Mouse (Mus musculus): ENCODE measurements at regions not wholly inside any gene's neighbourhood (a gene's known extent, or its start where the extent isn't known, plus 50 kb on each side); places are given as distances from the start of the nearest gene placed in this dataset.
A peak's percentile ranks its signal among the peaks of the same experiment; 100 is the strongest.

- H3K4me2 ChIP-seq: no peak overlapping the region
- H3K9me3 ChIP-seq: no peaks in the 10 kb centered on the region
- no peak overlapping the region for H3K4me3 ChIP-seq (replicated peaks)
- no peak overlapping the region for H3K9ac ChIP-seq (replicated peaks)
- H3K27ac ChIP-seq: no peak overlapping the region
- WGBS: 87% methylated on average over 8 of the region's 8 CpGs
- ATAC-seq (ENCODE audit: insufficient number of reproducible peaks, insufficient read depth, low FRiP score, low TSS enrichment, low read depth): no peak
- H3K27me3 ChIP-seq: no peaks in the 10 kb centered on the region; the same call in 1 of the 2 replicates
- peaks cover 12% of the 10 kb centered on the region for H3K4me1 ChIP-seq (replicated peaks)
- no peaks in the 10 kb centered on the region for H3K36me3 ChIP-seq
Measured at GRCm38 (mm10) chr2:116808554-116808953, 69.9 kb upstream of the Tmco5 start.

DNA sequence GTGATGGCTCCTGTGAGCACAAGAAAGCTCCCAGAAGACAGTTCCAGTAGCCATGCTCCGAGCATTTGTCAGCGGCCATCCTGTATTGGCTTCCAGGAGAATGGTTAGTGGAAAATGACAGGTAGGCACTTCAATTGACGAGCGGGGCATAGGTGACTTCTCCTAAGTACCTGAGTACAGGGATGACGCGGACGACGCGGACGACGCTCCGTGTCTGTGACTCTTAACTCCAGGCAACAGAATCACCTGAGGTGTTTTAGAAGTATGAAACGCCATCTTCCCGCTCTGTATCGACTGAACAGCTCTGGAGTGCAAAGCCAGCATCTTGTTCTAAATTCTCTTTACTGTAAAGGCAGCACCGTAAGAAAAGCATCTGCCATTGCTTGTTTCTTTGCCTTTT, 68.4 kb upstream of the Tmco5 start:
- Histone ChIP-seq H3K27ac (no peak overlapping the region), H3K4me3 (replicated peaks) (no peak overlapping the region), H3K36me3 (no peaks in the 10 kb centered on the region), H3K9me3 (no peaks in the 10 kb centered on the region), H3K9ac (replicated peaks) (no peak overlapping the region), H3K4me1 (replicated peaks) (peaks cover 19% of the 10 kb centered on the region), H3K4me2 (no peak overlapping the region), H3K27me3 (no peaks in the 10 kb centered on the region; the same call in 1 of the 2 replicates)
- WGBS: 93% methylated on average over 16 of the region's 16 CpGs
- no peak for ATAC-seq (ENCODE audit: insufficient number of reproducible peaks, insufficient read depth, low FRiP score, low TSS enrichment, low read depth)

DNA sequence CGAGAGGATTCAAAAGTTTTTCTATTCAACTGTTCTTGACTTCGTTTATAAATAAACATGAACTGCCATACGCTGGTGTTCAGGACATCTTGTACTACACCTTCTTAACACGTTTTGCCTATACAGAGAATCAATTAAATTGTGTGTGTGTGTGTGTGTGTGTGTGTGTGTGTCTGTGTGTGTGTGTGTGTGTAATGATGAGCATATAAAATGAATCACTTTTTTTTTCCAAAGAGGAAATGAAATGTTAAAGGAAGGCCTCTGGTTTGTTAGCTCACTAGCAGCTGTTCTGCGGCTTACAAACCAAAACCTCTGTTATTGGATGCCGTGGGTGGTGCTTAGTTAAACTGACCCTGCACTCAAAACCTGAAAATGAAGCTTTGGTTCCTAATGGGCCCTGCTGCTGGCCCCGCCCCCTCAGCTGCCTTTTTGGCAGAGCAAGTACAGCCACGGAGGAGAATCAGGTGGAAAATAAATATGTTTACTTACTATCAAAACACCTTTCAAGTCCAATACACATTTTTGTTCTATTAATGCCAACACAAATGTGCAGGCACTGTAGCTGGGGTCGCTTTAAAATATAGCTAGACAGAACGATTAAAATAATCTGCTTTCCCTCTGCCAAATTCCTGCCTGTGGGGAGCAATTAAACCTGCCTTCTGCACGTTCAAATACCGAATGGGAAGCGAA, 65.5 kb upstream of the Tmco5 start:
- H3K4me2 ChIP-seq: peak overlapping the region; percentile 34
- H3K27me3 ChIP-seq: peaks cover 3% of the 10 kb centered on the region; the same call in 1 of the 2 replicates
- WGBS: 32% methylated on average over 13 of the region's 13 CpGs
- no peaks in the 10 kb centered on the region for H3K36me3 ChIP-seq
- H3K4me1 ChIP-seq (replicated peaks): peaks cover 19% of the 10 kb centered on the region
- no peak overlapping the region for H3K9ac ChIP-seq (replicated peaks)
- H3K4me3 ChIP-seq (replicated peaks): no peak overlapping the region
- H3K9me3 ChIP-seq: no peaks in the 10 kb centered on the region
- H3K27ac ChIP-seq: 0 out of 2 replicates have a peak overlapping the region, but pooled peaks have one; percentile 17
- peak; percentile 65; the same call in 1 of the 2 replicates for ATAC-seq (ENCODE audit: insufficient number of reproducible peaks, insufficient read depth, low FRiP score, low TSS enrichment, low read depth)

GRCm38 (mm10) chr2:116813559-116813895, 65.0 kb upstream of the Tmco5 start:
- 24% methylated on average over 5 of the region's 5 CpGs for WGBS
- Histone ChIP-seq H3K27me3 (peaks cover 3% of the 10 kb centered on the region), H3K36me3 (no peaks in the 10 kb centered on the region), H3K27ac (no peak overlapping the region), H3K4me1 (replicated peaks) (peaks cover 19% of the 10 kb centered on the region), H3K4me3 (replicated peaks) (no peak overlapping the region), H3K9ac (replicated peaks) (no peak overlapping the region), H3K9me3 (no peaks in the 10 kb centered on the region), H3K4me2 (peak overlapping the region; percentile 34)
- no peak for ATAC-seq (ENCODE audit: insufficient number of reproducible peaks, insufficient read depth, low FRiP score, low TSS enrichment, low read depth)

- H3K4me3 ChIP-seq (replicated peaks): no peak overlapping the region
- no peak for ATAC-seq (ENCODE audit: insufficient number of reproducible peaks, insufficient read depth, low FRiP score, low TSS enrichment, low read depth)
- WGBS: 79% methylated on average over 6 of the region's 6 CpGs
Measured at GRCm38 (mm10) chr2:116817134-116817533, 61.4 kb upstream of the Tmco5 start.

DNA sequence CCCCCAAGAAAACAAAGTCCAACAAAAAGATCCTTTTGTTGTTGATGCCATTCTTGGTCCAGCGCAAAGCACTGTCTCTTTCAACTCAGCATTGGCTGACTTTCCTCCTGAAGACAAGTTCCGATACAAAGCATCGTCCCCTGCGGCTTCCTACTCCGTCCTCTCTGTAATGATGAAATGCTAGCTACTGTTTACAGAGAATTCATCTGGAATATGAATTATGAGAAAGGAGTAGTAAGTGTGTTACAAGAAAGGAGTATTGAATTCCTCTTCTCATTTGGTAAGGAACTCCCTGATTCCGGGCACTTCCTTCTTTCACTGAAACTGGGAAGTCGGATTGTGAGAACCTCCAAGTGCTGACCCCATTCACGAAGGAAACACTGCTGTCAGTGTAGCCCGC, 60.9 kb upstream of the Tmco5 start:
- Histone ChIP-seq H3K36me3 (no peaks in the 10 kb centered on the region), H3K9ac (replicated peaks) (no peak overlapping the region), H3K4me3 (replicated peaks) (no peak overlapping the region), H3K9me3 (no peaks in the 10 kb centered on the region), H3K4me1 (replicated peaks) (peaks cover 16% of the 10 kb centered on the region), H3K4me2 (no peak overlapping the region), H3K27ac (no peak overlapping the region), H3K27me3 (peaks cover 16% of the 10 kb centered on the region)
- 74% methylated on average over 9 of the region's 9 CpGs for WGBS
- ATAC-seq (ENCODE audit: insufficient number of reproducible peaks, insufficient read depth, low FRiP score, low TSS enrichment, low read depth): no peak

More at GRCm38 (mm10) chr2:116817134-116817533, 61.4 kb upstream of the Tmco5 start:
- Histone ChIP-seq H3K27ac (no peak overlapping the region), H3K27me3 (peaks cover 16% of the 10 kb centered on the region), H3K4me1 (replicated peaks) (peaks cover 19% of the 10 kb centered on the region), H3K4me2 (no peak overlapping the region), H3K36me3 (no peaks in the 10 kb centered on the region), H3K9ac (replicated peaks) (no peak overlapping the region), H3K9me3 (no peaks in the 10 kb centered on the region)

DNA sequence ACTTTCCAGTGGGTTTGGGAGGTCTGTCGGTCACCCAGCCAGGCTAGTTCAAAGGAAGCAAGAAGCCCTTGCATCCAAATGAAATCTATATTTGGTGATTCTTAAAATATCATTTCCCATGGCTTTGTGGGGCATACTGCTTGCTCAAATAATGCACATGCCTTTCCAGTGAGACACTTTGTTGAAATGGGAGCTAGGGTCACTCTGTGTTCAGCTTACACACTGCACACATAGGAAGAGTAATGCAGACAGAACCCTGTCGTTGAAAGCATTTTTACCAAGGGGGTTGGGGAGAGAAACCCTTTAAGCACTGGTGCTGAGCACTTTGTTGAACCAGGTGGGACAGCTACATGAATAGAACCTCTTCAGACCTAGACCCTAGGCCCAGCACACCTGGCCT, 59.9 kb upstream of the Tmco5 start:
- Histone ChIP-seq H3K9me3 (no peaks in the 10 kb centered on the region), H3K4me3 (replicated peaks) (no peak overlapping the region), H3K4me2 (no peak overlapping the region), H3K27me3 (peaks cover 20% of the 10 kb centered on the region), H3K9ac (replicated peaks) (no peak overlapping the region), H3K4me1 (replicated peaks) (peaks cover 7% of the 10 kb centered on the region), H3K27ac (no peak overlapping the region), H3K36me3 (no peaks in the 10 kb centered on the region)
- ATAC-seq (ENCODE audit: insufficient number of reproducible peaks, insufficient read depth, low FRiP score, low TSS enrichment, low read depth): no peak
- 68% methylated on average over 2 of the region's 2 CpGs for WGBS

DNA sequence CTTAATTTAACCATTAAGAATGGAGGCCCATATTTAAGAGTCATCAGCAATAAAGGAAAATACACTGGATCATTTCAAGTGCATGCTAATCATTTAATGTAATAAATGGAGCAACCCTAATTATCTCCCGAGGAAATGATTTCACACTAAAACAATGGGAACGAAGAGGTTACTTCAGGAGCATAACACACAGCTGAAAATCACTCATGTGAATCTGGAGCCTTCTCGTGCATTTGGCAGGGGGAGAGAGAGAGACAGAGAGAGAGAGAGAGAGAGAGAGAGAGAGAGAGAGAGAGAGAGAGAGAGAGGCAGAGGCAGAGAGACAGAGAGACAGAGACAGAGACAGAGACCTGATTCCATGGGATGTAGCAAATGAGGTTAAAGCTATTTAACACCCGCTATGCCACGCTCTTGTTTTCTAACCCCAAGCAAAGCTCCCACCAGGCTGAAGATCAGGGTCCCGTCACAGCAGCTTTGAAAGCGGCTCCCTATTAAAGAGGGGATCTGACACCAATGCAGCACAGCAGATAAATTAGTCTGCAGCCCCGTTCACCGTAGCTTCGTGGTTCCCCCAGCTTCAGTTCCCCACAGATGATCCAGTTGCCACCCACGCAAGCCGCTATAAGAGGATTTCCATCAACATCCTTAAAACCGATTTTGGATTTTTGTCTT, 59.3 kb upstream of the Tmco5 start:
- no peak overlapping the region for H3K4me3 ChIP-seq (replicated peaks)
- no peaks in the 10 kb centered on the region for H3K9me3 ChIP-seq
- no peak overlapping the region for H3K9ac ChIP-seq (replicated peaks)
- WGBS: 60% methylated on average over 13 of the region's 13 CpGs
- peaks cover 1% of the 10 kb centered on the region for H3K4me1 ChIP-seq (replicated peaks)
- H3K27me3 ChIP-seq: peaks cover 20% of the 10 kb centered on the region
- H3K27ac ChIP-seq: no peak overlapping the region
- H3K4me2 ChIP-seq: no peak overlapping the region
- no peaks in the 10 kb centered on the region for H3K36me3 ChIP-seq
- ATAC-seq (ENCODE audit: insufficient number of reproducible peaks, insufficient read depth, low FRiP score, low TSS enrichment, low read depth): no peak

GRCm38 (mm10) chr2:116820831-116821745, 57.4 kb upstream of the Tmco5 start:
- Histone ChIP-seq H3K27ac (no peak overlapping the region), H3K36me3 (no peaks in the 10 kb centered on the region), H3K27me3 (peaks cover 20% of the 10 kb centered on the region), H3K9ac (replicated peaks) (no peak overlapping the region), H3K9me3 (no peaks in the 10 kb centered on the region), H3K4me3 (replicated peaks) (no peak overlapping the region), H3K4me2 (no peak overlapping the region), H3K4me1 (replicated peaks) (no peaks in the 10 kb centered on the region)
- 55% methylated on average over 13 of the region's 13 CpGs for WGBS
- no peak for ATAC-seq (ENCODE audit: insufficient number of reproducible peaks, insufficient read depth, low FRiP score, low TSS enrichment, low read depth)

Measured in limb, embryonic 12.5 days (tissue).